Mouse (Mus musculus) megakaryocyte, adult 5-6 weeks (primary cell): ENCODE measurements around the gene Hps4. TPM values are rescaled to one million over a fixed set of nuclear protein-coding genes. Genes with fewer than 3 reads are reported as not detected.

Source experiments
- ATAC-seq: 2 replicates; pipeline ENCODE4 v1.8.0; 2016; ENCODE audit warnings: mild to moderate bottlenecking, inconsistent platforms; ENCODE audit not compliant: poor library complexity, severe bottlenecking
- total RNA-seq, 2 experiments: library from RNA; stranded (forward) in 1 of 2; stranded (reverse) in 1 of 2; fragments of 153-499, 151-499 nt in 1 of 2; fragments of 221-1000, 200-1000 nt in 1 of 2; gene quantifications; 2 replicates each; pipeline versions ENCODE4 v1.2.3 to v1.2.4; 2015 to 2017

Gene Hps4
- total RNA-seq, 2 experiments from 2014 or later = 14.9 to 18.8 TPM

DNA sequence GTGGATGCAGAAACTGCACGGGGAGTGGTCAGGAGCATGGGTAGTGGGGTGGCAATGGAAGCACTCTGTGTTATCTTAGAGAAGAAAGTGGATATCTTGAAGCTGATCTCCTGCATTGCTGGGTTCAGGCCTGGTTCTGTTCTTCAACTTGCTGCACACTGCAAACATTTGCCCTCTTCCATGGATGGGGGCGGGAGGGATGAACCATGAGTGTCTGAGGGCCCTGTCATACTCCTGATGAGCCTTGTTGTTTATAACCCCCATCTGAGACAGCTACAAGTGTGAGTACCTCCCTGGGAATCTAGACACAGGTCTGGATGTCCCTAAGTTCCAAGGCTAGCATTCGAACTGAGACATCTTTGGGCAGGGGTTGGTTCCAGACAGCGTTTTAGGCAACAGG, 21.5 kb upstream of the Hps4 start:
- ATAC-seq = no peak

DNA sequence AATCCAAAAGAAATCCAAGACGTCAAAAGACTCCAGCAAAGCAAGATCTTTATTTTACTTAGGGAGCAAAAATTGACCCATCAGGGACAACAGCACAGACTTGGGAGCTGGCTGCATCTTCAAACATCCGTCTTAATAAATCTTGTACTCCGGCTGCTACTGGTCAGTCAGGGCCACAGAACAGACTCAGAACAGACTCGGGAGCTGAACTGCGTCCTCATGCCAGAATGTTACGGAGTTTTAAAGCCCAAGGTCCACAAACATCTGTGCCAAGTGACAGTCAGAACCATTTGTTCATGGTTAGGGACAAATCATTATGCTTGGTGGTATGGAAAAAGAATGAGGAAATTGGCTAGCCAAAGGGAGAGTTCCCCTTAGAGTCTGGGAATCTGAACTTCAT, 19.6 kb upstream of the Hps4 start:
- no peak for ATAC-seq

DNA sequence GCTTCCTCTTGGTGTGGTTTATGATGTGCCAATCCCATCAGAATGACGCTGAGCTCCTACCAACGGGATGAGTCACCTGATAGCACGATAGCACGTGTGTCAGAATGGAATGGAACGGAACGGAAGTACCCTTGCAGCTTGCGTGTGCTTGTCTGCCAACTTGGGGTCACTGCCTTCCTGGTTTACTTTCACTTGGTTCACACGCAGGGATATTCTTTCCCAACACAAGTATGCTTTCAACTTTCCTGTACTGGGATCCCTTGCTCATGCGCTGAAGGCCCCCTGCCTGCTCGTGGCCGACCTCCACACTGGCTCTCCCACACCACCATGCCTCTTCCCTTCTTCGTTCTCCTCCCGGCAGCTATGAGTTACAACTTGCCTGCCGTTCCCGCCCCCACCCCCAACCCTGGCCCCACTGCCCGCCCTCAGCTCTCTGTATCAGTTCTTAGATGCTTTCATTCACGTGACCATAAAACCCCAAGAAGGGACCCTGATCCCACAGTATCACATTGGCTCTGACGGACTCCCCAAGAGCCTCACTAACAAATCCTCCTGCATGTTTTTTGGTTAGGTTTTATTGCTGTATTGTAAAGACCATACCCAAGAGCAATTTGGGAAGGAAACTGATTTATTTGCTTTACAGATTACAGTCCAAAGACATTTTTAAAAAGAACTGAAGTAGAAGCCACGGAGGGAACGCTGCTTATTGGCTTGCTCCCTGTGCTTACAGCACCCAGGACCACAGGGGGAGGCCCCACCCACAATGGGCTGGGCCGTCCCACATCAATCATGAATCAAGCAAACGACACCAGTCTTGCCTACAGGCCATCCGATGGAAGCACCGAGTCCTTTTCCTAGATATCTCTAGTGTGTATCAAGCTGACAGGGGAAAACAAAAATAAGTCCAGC, 18.0 kb upstream of the Hps4 start:
- peak; percentile 74 for ATAC-seq

DNA sequence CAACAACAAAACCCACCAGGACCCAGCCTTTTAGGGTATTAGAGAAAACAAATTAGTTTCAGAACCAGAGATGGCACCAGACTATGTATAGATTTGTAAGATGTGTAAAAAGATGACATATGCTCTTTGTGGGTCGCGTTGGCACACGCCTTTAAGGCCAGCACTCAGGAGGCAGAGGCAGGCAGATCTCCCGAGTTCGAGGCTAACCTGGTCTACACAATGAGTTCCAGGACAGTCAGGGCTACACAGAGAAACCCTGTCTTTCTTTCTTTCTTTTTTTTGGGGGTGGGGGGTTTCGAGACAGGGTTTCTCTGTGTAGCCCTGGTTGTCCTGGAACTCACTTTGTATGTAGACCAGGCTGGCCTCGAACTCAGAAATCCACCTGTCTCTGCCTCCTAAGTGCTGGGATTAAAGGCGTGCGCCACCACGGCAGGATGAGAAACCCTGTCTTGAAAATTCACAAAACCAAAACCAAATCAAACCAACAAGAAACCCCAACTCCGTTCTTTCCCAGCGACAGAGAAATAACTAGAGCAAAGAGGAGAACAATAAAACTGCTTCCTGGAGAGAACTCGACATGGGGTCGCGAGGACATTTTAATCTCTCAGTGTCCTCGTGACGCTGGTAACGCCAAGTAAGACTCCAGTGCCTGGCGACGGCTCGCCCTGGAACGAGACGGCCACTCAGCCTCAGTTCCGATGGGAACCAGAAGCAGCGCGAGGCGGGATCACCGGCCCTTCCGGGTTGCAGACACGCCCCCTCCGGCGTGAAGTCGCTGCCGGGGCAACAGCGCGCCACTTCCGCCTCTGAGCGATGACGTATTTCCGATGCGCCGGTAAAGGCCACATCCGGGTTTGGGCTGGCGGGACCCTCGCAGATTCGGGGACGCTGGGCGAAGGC, 17.1 kb upstream of the Hps4 start, which contains the start of gene Tfip11:
Gene Tfip11, plus strand, starts transcription at position 813 of the 900 bp plus-strand sequence.
- peak; percentile 89 for ATAC-seq

DNA sequence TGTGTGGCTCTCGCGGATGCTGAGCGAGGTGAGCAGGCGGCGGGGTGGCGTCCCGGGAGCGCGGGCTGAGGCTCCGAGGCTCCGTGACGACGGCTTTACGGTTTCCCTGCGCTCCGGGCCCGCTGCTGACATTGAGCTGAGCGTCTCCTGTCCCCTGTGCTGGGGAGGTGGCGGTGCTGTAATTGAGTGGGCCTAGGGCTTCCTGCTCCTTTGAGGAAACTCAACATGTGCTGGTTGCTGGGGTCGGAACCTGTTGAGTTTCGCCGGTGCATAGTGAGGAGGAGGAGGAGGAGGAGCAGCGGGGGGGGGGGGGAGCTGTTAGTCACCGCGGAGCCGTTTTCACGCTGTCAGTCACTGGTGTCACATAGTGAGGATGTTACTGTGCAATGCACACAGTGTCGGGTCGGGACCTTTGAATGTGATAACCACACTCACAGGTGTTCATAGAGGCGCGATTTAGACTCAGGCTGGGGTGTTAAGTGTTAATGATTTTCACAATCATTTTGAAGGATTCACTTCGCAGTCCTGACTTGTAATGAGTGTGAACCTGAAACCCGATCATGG, 16.4 kb upstream of the Hps4 start:
- ATAC-seq = 0 out of 2 replicates have a peak, but pooled peaks have one; percentile 4

DNA sequence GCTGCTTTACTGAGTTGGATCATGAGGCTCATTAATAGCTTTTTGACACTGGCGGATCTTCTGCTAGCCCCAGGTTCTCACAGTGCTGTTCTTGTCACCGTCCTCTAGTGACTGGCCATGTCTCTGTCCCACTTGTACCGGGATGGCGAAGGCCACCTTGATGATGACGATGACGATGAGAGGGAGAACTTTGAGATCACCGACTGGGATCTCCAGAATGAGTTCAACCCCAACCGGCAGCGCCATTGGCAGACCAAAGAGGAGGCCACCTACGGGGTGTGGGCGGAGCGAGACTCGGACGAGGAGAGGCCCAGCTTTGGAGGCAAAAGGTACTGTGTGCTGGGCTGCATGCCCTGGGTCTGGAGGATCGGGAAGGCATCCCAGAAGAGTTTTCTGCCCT, 15.0 kb upstream of the Hps4 start:
- ATAC-seq = no peak

DNA sequence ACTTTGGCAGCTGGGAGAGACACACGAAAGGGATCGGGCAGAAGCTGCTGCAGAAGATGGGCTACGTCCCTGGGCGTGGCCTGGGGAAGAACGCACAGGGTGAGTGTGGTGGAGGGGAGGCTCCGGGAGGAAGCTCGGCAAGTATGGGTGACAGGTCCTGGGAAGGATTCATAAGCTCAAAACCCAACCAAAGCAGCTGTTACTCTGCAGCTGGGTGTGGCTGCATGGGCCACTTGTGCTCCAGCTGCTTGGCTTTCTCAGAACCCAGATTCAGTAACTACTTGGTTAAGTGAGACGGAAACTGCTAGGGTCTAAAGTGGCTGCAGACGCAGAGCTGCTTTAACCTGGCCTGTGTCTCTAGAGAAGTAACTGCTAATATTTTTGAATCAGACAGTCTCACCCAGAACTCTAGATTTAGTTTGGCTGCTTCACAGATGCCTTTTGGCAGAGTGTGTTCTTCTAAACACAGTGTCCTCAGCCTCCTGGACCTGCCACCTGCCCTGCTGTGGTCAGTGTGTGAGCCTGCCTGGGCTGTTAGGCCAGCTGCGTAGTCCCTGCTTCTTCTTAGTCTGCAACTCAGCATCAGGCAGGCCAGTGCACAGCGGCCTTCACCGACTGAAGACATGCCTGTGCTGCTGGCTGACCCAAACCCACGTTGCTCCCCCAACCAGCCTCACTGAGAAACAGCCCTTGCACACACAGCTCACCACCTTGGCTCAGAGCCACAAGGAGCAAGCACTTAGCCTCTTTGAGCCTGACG, 12.9 kb upstream of the Hps4 start:
- no peak for ATAC-seq

DNA sequence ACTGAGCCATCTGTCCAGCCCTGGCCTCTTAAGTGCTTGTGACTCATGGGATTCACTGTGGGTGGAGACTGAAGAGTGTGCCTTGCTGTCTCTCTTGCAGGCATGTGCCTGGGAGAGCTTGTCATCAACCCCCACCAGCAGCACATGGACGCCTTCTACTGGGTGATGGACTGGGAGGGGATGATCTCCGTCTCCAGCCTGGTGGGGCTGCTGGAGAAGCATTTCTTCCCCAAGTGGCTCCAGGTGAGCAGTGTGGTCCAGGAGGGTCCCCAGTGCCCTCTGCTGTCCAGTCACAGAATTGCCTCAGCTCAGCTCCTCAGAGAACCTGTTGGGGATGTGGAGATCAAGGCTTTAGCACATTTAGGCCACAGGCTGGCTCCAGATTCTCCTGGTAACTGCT, 7.4 kb upstream of the Hps4 start:
- ATAC-seq = peak; percentile 84

DNA sequence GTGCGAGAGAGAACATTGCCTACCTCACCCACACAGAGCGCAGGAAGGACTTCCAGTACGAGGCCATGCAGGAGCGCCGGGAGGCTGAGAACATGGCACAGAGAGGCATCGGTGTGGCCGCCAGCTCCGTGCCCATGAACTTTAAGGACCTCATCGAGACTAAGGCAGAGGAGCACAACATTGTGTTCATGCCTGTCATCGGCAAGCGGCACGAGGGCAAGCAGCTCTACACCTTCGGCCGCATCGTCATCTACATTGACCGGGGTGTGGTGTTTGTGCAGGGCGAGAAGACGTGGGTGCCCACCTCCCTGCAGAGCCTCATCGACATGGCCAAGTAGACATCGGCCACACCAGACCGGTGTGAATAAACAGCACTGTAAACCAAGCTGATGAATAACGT, 5.9 kb upstream of the Hps4 start:
- no peak for ATAC-seq

DNA sequence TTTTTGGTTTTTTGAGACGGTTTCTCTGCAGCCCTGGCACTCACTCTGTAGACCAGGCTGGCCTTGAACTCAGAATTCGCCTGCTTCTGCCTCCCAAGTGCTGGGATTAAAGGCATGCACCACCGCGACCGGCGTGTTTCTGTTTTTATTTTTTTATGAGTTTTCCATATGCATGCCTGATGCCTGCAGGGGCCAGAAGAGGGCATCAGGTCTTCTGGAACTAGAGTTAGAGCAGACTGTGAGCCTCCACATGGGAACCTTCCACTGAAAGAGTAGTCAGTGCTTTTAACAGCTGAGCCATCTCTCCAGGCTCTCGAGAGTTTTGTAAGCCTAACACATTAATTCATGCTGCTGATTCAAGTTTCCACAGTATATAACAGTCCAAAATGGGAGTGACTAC, 3.7 kb upstream of the Hps4 start:
- no peak for ATAC-seq

DNA sequence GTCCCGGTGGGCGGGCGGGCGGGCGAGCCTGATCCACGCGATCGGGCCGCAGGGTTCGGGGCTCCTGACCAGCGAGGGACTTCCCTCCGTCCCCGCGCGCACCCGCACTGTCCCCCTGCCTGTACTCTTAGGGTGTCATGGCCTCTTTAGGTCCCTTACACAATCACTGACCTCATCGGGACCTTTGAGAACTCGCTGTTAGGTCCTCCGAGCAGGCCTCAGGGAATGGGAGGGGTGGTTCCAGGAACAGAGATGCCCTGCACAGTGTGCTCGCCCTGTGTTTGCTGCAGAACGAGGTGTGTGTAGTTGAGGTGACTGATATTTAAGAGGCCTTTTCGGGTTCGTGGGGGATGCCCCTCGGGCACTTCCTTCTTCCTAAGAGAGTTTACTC, 317 bp downstream of the Hps4 start:
- peak; percentile 45 for ATAC-seq

DNA sequence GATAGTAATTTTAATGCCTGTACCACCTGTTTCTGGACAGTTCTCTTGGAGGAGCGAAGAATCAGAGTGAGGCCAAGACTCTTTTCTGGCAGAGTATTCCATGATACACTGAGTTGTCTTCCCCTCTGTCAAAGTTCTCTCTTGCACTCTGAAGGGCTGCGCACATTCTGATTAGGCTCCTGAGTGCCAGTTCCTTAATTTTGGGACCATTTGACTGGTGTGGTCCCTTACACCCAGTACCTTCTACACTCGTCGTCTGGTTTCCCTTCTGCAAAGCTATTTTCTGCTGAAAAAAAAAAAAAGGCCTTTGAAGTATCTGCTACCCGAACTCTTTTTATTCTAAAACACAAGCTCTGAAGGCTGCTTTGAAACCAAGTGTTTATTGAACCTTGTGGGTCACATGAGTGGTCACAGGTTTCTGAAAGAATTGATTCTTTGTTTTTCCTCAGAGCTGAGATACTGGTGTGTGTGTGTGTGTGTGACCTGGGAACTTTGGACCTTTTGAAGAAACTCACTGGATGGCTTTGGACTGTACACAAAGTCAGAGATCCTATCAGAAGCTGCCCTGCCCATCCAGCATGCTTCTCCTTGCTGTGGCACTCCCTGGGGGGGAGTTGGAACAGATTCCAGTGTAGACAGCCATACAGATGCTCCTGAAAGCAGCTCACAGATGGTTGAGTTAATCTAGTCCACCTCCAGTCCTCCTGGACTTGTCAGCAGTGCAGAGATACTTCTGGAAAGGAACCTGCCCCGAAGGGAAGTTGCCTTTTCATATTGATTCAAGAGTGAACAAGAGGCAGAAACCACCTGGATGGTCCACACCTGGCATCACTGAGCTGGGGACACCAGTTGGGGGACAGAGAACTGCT, 1.4 kb downstream of the Hps4 start:
- ATAC-seq = peak; percentile 34; the same call in 1 of the 2 replicates

DNA sequence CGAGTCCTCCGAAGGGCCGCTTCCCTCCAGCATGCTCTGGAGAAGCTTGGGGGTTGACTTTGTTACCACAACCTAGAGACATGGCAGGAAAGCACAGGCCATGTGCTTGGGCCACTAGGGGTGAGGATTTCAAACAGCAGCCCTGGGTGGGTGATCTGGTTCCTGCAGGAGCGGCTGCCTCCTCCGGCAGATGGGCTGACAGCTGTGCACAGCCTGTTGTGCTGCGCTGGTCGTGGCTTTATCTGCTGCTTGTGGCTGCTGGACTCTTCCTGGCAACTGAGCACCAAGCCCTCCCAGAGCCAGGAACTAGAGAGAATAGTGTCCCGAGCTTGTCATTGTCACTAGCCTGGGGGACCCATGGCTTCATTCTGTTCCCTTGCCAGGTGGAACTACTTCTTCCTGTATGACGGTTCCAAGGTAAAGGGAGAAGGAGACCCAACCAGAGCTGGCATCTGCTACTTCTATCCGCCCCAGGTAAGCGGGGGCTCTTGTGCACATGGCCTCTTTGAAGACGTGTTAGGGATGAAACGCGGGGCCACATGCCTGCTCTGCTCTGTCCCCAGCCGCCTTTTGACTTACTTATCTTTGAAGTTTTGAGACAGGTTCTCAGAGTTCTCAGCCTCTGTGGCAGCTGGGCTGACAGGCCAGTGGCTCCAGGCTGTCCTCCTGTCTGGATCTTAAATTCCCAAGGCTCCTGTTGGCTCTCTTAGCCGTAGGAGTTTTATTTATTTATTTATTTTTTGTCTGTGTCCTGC, 3.5 kb downstream of the Hps4 start:
- ATAC-seq = no peak

DNA sequence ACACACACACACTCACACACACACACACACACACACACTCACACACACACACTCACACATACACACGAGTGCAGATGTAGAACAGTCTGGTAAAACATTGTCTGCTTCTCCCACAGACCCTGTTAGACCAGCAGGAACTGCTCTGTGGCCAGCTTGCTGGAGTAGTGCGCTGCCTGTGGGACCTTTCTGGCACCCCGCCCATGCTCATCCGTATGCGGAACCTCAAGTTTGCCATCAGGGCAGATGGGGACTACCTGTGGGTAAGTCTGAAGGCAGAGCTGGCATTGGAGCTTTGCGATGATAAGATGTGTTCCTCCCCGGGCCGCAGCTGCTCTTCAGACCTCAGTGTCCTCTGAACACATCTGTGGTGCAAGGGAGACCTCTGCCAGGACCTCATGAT, 6.3 kb downstream of the Hps4 start:
- no peak for ATAC-seq

DNA sequence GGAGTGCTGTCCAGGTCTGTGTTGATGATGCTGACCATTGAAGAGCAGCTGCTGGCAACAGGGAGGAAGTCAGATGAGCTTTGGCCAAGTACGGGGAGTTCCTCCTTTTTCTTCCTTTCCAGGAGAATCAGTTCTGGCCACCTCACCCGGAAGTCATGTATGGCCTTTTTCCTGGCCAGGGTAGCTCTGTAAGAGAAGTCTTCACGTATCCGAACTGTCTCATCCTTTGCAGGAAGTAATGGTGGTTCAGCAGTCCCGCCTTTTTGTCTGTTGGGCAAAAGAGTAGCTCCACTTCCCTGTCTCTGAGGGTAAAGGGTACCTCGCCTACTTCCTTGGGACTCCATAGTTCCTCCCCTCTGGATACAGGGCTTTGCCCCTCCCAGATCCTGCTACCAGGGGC, 12.6 kb downstream of the Hps4 start:
- ATAC-seq = peak; percentile 75

DNA sequence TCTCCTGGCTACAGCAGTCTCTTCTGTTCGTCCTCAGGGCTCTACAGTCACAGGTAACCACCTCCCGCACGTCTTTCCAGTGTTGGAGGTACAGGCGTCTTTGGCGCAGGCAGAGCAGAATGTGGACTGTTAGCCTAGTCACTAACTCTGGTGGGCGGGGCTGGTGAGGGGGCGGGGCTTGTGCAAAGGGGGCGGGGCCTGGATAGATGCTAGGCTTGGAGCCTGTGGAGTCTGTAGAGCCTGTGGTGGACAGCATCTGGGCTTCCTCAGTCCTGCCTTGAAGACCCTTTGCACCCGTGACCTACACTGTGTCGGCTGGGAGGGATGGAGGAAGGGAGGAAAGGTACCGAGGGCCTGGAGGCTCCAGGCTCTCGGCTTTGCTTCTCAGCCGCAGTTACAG, 13.0 kb downstream of the Hps4 start, which contains the start of gene Gm6583:
Gene Gm6583, minus strand, starts transcription at position 124 of the 400 bp plus-strand sequence.
- ATAC-seq = no peak

DNA sequence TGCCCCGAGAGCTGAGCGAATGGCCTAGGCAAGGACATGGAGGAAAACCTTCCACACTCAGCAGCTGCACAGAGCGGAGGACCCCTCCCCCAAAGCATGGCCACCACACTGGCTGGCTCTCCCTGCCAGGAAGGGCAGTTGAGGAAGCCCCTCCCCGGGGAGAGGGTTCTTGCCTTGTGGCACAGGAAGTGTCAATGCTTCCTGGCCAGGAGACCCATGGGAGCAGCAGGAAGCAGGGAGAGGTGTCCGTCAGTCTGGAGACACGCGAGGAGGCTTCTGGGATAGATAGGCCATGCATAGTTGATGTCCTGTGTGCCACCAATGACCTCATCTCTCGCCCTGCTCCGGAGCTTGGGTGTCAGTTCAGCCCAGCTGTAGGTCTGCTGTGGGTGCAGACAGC, 13.4 kb downstream of the Hps4 start:
- ATAC-seq = no peak

DNA sequence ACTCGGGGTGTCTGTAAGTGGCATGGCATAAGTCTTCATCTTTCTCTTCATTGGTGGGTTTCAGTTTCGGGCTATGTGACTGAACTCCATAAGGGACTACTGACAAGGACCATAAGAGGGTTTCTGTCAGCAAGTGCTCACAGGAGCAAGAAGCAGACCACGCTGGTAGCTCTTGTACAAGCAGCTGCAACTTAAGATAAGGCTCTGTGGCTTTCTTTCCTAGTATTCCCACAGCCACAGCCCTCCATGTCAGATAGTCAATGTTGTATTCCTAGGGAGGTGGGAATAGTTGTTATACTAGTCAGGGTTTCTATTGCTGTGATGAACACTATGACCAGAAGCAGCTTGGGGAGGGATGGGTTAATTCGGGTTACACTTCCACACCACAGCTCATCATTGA, 16.6 kb downstream of the Hps4 start:
- ATAC-seq = no peak

DNA sequence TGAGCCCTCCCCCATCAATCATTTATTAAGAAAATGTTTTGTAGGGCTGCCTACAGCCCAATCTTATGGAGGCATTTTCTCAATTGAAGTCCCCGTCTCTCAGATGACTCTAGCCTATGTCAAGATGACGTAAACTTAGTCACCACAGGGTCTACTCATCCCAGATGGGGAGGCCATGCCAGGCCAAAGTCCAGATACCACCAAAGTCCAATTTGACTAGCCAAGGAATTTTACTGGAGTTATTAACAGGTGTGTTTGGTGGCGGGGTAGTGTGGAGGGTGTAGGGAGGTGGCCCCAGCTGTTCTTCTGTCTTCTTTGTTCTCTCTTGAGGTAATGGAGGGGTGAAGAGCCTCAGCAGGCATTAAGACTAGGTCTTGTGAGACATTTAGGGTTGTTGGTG, 17.2 kb downstream of the Hps4 start:
- ATAC-seq = no peak
